Mouse (Mus musculus): Measurements from ENCODE around the gene Ift80.

DNA sequence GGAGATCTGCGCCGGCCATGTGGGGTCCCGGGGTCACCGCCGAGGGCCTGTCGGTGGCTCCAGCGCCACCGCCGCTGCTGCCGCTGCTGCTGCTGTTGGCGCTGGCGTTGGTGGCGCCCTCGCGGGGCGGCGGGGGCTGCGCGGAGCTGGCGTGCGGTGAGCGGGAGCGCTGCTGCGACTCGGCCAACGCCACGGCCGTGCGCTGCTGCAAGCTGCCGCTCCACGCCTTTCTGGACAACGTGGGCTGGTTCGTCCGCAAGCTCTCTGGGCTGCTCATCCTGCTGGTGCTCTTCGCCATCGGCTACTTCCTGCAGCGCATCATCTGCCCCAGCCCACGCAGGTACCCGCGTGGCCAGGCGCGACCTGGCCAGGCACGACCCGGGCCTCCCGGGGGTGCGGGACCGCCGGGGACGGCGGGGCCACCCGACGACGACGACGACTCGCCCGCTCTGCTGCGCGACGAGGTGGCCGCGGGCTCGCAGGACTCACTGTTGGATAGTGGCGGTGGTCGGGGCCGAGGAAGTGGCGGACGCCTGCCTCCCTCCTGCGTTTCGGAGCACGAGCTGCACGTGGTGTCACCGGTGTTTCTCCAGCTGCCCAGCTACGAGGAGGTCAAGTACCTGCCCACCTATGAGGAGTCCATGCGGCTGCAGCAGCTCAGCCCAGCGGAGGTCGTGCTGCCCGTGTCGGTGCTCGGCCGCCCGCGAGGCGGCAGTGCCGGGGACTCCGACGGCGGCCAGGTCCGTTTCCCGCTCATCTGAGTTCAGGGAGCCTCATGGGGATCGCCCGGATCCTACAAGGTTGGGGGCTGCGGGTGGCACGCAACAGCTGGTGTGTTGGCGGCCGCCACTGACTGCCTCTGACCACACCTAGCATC is 134.4 kb downstream of the Ift80 start:
- TF ChIP-seq ZNF384 (IDR thresholded peaks at IDR 0.05; ENCODE audit: low read depth, low read length) (no peak), CHD2 (IDR thresholded peaks at IDR 0.05; ENCODE audit: low read depth, low read length) (no peak), HCFC1 (IDR thresholded peaks at IDR 0.05; ENCODE audit: borderline replicate concordance, insufficient read depth, low read length) (no peak)

All from ES-E14 (cell line).